Mouse (Mus musculus) left cerebral cortex, adult 9 months (tissue): ENCODE data around the gene Als2.

Source experiments
- DNase-seq, 2 experiments: peaks; one replicate each; pipeline ENCODE4 v3.0.0; 2022; ENCODE audit warnings: low spot score in 2 of 2

Gene Als2

DNA sequence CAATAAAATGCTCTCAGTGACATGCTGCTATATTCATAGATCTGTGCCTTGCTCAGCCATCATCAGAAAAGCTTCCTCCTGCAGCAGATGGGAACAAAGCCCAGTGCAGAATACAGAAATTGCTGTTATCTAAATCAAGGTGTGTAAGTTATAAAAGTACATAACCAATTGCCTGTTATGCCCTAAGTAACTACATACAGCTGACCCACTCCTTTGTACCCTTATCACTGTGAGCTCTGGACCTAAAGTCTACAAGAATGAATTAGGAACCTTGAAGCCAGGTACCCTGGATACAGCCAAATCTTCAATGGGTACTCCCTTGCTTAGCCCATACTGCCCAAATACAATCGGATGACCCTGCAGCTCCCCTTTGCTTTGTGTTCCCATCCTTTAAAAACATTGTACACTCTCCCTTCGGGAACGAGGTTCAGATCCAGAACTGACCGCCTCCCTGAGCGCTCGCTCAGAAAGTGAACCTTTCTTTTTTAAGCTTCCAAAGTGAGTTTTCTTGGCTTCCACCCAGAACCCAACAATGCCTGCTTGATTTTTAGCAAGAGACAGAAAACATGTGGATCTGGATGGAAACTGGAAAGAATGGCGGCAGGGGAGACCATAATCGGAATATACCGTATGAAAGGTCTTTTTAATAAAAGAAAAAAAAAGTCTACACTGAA is 70.7 kb downstream of the Als2 start:
- no peak for DNase-seq

- DNase-seq = no peak
These were observed 73.1 kb downstream of the Als2 start for GRCm38 (mm10) chr1:59163918-59164317.

DNA sequence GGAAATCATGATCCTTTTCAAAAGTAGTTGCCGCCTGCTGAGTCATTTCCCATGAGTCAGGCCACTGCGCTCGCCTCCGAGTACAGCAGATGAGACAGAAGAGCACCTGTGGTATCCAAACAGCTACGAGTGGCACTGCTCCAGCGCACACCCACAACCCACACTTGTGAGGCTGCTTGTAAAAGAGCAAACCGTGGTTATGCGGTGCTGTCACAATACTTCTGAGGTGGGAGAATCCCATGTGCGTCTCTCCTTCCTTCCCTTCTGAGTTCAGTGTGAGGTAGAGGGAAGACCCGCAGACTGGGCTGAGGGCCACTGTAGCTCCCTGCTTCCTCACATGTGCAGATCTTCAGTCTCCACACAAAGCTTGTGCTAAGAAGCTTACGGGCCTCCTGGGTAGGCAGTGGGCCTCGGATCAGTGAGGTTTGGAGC is 74.0 kb downstream of the Als2 start, which contains the start of gene Mpp4:
TSS of gene Mpp4 (minus strand) at position 360 of the 432 bp plus-strand sequence.
- DNase-seq = peak; percentile 44 to 84

GRCm38 (mm10) chr1:59162309-59163024 is 74.6 kb downstream of the Als2 start:
- DNase-seq = no peak

DNA sequence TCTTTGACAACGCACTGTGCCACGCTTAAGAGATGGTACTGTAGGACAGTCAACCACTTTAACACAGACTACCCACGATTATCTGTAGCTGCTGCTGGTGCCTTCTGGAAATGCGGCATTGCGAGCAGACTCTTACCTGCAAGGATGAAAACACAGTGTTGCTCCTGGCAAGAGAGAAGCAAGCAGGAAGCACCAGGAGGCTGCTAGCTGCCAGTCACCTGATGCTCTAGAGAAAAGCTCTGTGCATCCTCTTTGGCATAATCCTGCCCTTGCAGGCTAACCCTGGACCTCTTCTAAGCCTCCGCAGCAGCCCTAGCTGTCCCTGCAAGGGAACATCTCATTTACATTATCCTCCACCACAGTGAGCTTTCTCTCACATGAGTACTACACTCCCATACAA is 75.6 kb downstream of the Als2 start:
- DNase-seq = no peak

- DNase-seq = no peak
These were observed 76.2 kb downstream of the Als2 start for GRCm38 (mm10) chr1:59160871-59161270.

DNA sequence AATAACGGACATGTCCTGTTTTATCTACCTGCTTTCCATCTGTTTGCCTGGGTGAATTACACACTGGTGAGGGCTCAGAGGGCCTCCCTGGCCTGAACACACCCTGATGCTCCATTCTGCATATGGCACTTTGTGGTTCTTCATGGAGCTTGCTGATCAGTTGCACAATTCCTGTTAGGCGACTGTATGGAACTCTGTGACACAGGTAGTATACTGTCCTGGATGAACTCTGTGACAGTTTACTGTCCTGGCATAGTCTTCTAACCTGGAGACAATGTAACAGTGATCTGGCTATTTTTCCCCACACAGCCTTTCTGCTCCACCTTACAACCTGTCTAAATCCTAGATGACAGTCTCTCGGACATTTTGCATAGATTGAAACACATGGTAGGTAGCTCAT is 77.9 kb downstream of the Als2 start:
- DNase-seq = no peak

DNA sequence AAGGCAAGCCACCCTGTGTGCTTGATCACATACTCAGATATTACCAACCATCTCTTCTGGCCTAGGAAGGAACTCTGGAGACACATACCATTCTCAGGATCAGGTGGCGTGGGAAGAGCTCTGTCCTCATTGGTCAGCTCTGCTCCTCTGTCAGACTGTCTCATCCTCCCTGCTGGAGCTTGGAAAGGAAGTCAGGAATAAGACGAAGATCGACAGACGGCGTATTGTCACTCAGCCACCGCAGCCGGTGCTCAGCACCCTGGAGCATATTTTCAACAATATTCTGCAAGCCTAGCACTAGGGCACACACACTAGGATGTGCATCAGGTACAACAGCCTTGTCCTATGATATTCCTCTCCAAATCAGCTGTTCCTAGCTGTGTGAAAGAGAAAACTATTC is 78.5 kb downstream of the Als2 start:
- DNase-seq = no peak

- no peak for DNase-seq
These were observed 79.2 kb downstream of the Als2 start for GRCm38 (mm10) chr1:59157846-59158245.

DNA sequence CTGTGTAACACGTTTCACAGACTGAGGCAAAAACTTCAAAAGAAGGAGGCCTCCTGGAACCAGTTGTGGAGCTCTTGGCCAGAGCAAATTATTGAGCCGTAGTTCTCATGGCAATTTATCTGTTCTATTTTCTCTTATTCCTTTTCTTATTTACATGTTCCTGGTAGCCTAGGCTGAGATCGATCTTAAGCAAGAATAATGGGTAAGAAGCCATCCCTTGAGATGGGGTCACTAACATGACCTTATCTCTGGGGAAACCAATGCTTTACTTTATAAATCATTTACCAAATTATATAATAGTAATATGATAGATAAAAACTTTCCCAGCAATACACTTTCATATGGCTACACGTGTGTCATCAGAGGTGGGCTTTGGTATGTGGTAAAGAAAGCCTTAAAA is 84.7 kb downstream of the Als2 start:
- DNase-seq = no peak

DNA sequence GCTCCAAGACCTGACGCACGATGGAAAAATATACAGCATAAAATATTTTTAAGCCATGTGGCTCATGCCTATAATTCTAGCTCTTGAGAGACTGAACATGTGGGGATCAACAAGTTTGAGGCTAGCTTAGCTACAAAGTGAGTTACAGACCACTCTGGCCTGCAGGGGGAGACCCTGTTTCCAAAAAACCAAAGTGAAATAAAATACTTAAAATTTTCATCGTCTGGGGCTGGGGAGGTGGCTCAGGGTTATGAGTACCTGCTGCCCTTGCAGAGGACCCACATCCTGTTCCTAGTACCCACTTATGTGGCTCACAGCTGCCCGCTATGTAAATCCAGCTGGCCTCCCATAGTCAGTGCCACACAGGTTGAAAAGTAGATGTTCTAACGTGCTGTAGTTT is 86.5 kb downstream of the Als2 start:
- DNase-seq = no peak

GRCm38 (mm10) chr1:59144543-59144942 is 92.5 kb downstream of the Als2 start:
- no peak for DNase-seq

- peak in 1 of 2 experiments; percentile 25 for DNase-seq
These were observed 94.2 kb downstream of the Als2 start for GRCm38 (mm10) chr1:59142809-59143208.

GRCm38 (mm10) chr1:59134419-59134818 is 102.6 kb downstream of the Als2 start:
- no peak for DNase-seq

GRCm38 (mm10) chr1:59128879-59129278 is 108.2 kb downstream of the Als2 start:
- DNase-seq = no peak

DNA sequence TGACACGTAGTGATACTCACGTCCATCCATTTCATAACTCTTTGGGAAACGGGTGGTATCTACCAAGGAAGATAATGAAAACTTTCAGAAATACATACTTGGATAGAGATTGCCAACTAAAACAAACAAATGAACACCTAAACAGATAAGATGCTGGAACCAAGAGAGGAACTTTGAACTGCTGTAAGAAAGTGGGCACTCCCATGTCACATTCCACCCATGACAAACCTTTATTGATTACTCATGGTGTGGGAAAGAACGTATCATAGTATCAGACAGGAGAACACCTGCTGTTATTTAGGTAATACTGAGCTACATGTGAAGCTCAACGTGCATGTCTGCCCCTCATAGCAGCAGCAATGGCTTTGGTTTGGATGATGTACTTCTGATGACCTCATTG is 111.5 kb downstream of the Als2 start:
- DNase-seq = no peak

DNA sequence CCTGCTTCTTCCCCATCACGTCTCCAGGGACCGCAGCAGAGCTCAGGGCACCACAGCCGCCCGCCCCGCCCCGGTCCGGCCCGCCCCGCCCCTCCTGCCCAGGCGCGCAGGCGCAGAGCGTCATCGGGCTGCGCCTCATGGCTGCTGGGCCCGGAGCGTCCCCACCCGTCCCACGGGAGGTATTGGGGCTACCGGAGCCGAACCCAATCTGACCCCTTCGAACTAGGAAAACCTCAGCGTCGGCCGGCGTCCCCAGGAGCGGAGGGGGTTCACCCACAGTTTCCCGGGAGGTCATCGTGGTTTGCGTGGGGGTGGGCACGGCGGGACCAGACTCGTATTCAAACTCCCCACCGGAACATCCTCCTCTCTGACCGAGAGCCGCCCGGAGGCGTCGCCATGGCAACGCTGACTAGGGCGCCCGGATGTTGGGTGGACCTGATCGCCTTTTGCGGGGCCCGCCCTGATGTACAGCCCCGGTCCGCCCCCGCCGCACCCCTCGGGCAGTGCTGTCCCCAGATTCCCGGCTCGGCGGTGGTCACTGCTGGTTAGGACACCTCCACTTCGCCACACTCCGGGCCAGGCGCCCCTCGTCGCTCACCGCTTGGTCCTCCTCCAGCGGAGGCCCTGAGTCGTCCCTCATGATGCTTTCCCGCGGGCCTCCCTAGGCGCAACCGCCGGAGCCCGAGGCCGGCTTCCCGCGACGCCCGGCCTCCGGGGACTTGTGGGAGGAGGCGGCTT is 117.1 kb downstream of the Als2 start, which contains the start of gene Tmem237:
TSS of gene Tmem237 (minus strand) at position 689 of the 738 bp plus-strand sequence.
- peak; percentile 79 to 93 for DNase-seq
